Mouse (Mus musculus) ES-Bruce4 (cell line): ENCODE measurements around the gene Ddx17.

Source experiments
- CTCF ChIP-seq: IDR thresholded peaks from one replicate; pipeline ENCODE4 v1.8.1; 2011; ENCODE audit warnings: low read depth, low read length
- EP300 ChIP-seq: IDR thresholded peaks from 2 replicates; pipeline ENCODE4 v1.6.1; 2011; ENCODE audit warnings: low read depth, low read length; ENCODE audit not compliant: insufficient read depth

GRCm38 (mm10) chr15:79543968-79544367, 2.6 kb downstream of the Ddx17 start:
- no peak for TF ChIP-seq CTCF
- TF ChIP-seq EP300 = no peak
